Comparison of ENCODE assay signal across 14 mouse cellular contexts in genomic region chr4:132748778-132749177, GRCm38 (mm10). TPM values are rescaled to one million over a fixed set of nuclear protein-coding genes. Genes with fewer than 3 reads are reported as not detected.
DNase-seq lines count a peak whose midpoint lies in the region; ATAC-seq and TF ChIP-seq lines count a peak whose summit lies in the region.
"Had no signal": no experiment of that assay in that cellular context is flagged by ENCODE, and none has a peak within 500 bp of the region (broad histone marks: within the 10 kb centered on the region; RNA-seq: fewer than 3 reads in every experiment).

No protein-coding gene starts in this region.

- no peak for DNase-seq in gastrocnemius, adult 2 months
- DNase-seq in gastrocnemius, postnatal 10 days, result no peak
- peak; percentile 78 for DNase-seq in CD4-positive helper T cell, adult 2 months (ENCODE audit: low read depth, low spot score)
- DNase-seq in yolk sac, embryonic 10.5 days (ENCODE audit: low spot score), result no peak
- no peak for DNase-seq in layer of hippocampus, adult 18-20 months (ENCODE audit: low spot score in 2 of 2)
- no peak for DNase-seq in adrenal gland, postnatal 25 days
- DNase-seq: cerebellum, postnatal 10 days; liver, embryonic 13.5 days; thymus, adult 18-20 months had no signal

- peak overlapping the region; percentile 86; the same call in 1 of the 2 replicates for H3K27ac ChIP-seq in gastrocnemius, adult 2 months
- H3K27ac ChIP-seq: forebrain, embryonic 10.5 days; liver, embryonic 13.5 days; midbrain, embryonic 12.5 days; neural tube, embryonic 12.5 days had no signal

- peak; percentile 77 for ATAC-seq in granulocyte monocyte progenitor cell, adult 5-6 weeks (replicated peaks; ENCODE audit: poor library complexity, severe bottlenecking)
- ATAC-seq in monocyte, adult 5-6 weeks (replicated peaks; ENCODE audit: insufficient number of reproducible peaks, low FRiP score, low TSS enrichment, poor library complexity, severe bottlenecking), result peak; percentile 77

- TF ChIP-seq CTCF in gastrocnemius, adult 2 months (IDR thresholded peaks at IDR 0.05), result no peak

- intact Hi-C loops in gastrocnemius, adult 2 months (cut with DNase I), result no loop called here

- H3K4me3 ChIP-seq in gastrocnemius, adult 2 months, result no peak overlapping the region
- H3K4me3 ChIP-seq: forebrain, embryonic 10.5 days; liver, embryonic 13.5 days; midbrain, embryonic 12.5 days; neural tube, embryonic 12.5 days had no signal

RNA-seq across cellular contexts. Expression of gene Smpdl3b, which starts 8.3 kb away (rescaled TPM):
- under 1 TPM; 0.47 to 0.66 TPM for total RNA-seq in gastrocnemius, adult 2 months (2021)
- total RNA-seq in gastrocnemius, postnatal 10 days (2021), result 1 to 10 TPM; 2.8 to 3.6 TPM
- total RNA-seq in granulocyte monocyte progenitor cell, adult 5-6 weeks (2014; fragmentation: Nextera tagmentation), result 0.47 TPM in 1 of 2 replicates, not detected in the other
- 1.7 TPM in 1 of 2 replicates, not detected in the other for total RNA-seq in granulocyte monocyte progenitor cell, adult 5-6 weeks (2017)
- total RNA-seq in monocyte, adult 5-6 weeks (2017), result 108 to 191 TPM (median 160 TPM) in 3 replicates
- total RNA-seq in layer of hippocampus, adult 18-20 months (2021), result 1 to 10 TPM; 3.6 to 4.8 TPM
- total RNA-seq in adrenal gland, postnatal 25 days (2021), result 35.5 and 35.9 TPM in 2 replicates

RNA-seq across cellular contexts. Expression of gene Xkr8, which starts 16.4 kb away (rescaled TPM):
- total RNA-seq in gastrocnemius, adult 2 months (2021), result under 1 TPM; 0.54 to 0.70 TPM
- 1 to 10 TPM; 2.3 to 2.6 TPM for total RNA-seq in gastrocnemius, postnatal 10 days (2021)
- 2.9 and 4.4 TPM in 2 replicates for total RNA-seq in granulocyte monocyte progenitor cell, adult 5-6 weeks (2014; fragmentation: Nextera tagmentation)
- 5.1 and 15.0 TPM in 2 replicates for total RNA-seq in granulocyte monocyte progenitor cell, adult 5-6 weeks (2017)
- 3.8 to 7.9 TPM (median 4.4 TPM) in 3 replicates for total RNA-seq in monocyte, adult 5-6 weeks (2017)
- 1 to 10 TPM; 4.0 to 5.2 TPM for total RNA-seq in layer of hippocampus, adult 18-20 months (2021)
- total RNA-seq in adrenal gland, postnatal 25 days (2021), result 7.2 and 10.1 TPM in 2 replicates

RNA-seq across cellular contexts. Expression of gene Rpa2, which starts 19.4 kb away (rescaled TPM):
- 10 to 100 TPM; 14.2 to 16.3 TPM for total RNA-seq in gastrocnemius, adult 2 months (2021)
- total RNA-seq in gastrocnemius, postnatal 10 days (2021), result 10 to 100 TPM; 16.2 to 16.8 TPM
- 87.0 and 114 TPM in 2 replicates for total RNA-seq in granulocyte monocyte progenitor cell, adult 5-6 weeks (2014; fragmentation: Nextera tagmentation)
- total RNA-seq in granulocyte monocyte progenitor cell, adult 5-6 weeks (2017), result 66.8 and 69.9 TPM in 2 replicates
- 39.3 to 41.2 TPM (median 40.2 TPM) in 3 replicates for total RNA-seq in monocyte, adult 5-6 weeks (2017)
- 10 to 100 TPM; 14.4 to 16.4 TPM for total RNA-seq in layer of hippocampus, adult 18-20 months (2021)
- 17.7 and 19.4 TPM in 2 replicates for total RNA-seq in adrenal gland, postnatal 25 days (2021)

RNA-seq across cellular contexts. Expression of gene Themis2, which starts 47.4 kb away (rescaled TPM):
- total RNA-seq in gastrocnemius, adult 2 months (2021), result under 1 TPM; 0.69 to 0.70 TPM
- 1 to 10 TPM; 1.6 to 2.8 TPM for total RNA-seq in gastrocnemius, postnatal 10 days (2021)
- total RNA-seq in granulocyte monocyte progenitor cell, adult 5-6 weeks (2014; fragmentation: Nextera tagmentation), result 43.6 and 56.7 TPM in 2 replicates
- total RNA-seq in granulocyte monocyte progenitor cell, adult 5-6 weeks (2017), result 18.4 and 18.7 TPM in 2 replicates
- total RNA-seq in monocyte, adult 5-6 weeks (2017), result 196 to 216 TPM (median 214 TPM) in 3 replicates
- 1 to 10 TPM in 1 of 2 experiments, under 1 TPM in 1; 0.43 to 1.1 TPM for total RNA-seq in layer of hippocampus, adult 18-20 months (2021)
- 0.48 and 1.4 TPM in 2 replicates for total RNA-seq in adrenal gland, postnatal 25 days (2021)
